Mouse (Mus musculus) embryonic facial prominence, embryonic 12.5 days (tissue): ENCODE data around the gene Spem2. TPM values are rescaled to one million over a fixed set of nuclear protein-coding genes. Genes with fewer than 3 reads are reported as not detected.

ENCODE experiments used
- ATAC-seq: fragments of 200-750 bp; cut with Nextera tagmentation; 2 replicates; pipeline ENCODE4 v1.8.0; 2017; ENCODE audit not compliant: insufficient number of reproducible peaks, insufficient read depth, low FRiP score, low TSS enrichment
- H3K27ac ChIP-seq: fragments of 300-500 bp; sonication (generic); 2 replicates; pipeline ENCODE4 v1.5.1; 2016; ENCODE audit warnings: mild to moderate bottlenecking
- H3K27me3 ChIP-seq: fragments of 300-500 bp; sonication (generic); 2 replicates; pipeline ENCODE4 v1.6.1; 2016; ENCODE audit warnings: mild to moderate bottlenecking, moderate library complexity
- H3K36me3 ChIP-seq: fragments of 300-500 bp; sonication (generic); 2 replicates; pipeline ENCODE4 v1.6.1; 2016; ENCODE audit warnings: mild to moderate bottlenecking
- H3K4me1 ChIP-seq: fragments of 300-500 bp; sonication (generic); 2 replicates; pipeline ENCODE4 v1.6.1; 2016
- H3K4me2 ChIP-seq: fragments of 300-500 bp; sonication (generic); replicated peaks from 2 replicates; pipeline ENCODE4 v1.6.1; 2016; ENCODE audit warnings: mild to moderate bottlenecking, moderate library complexity
- H3K4me3 ChIP-seq: fragments of 300-500 bp; sonication (generic); 2 replicates; pipeline ENCODE4 v1.5.1; 2016; ENCODE audit warnings: mild to moderate bottlenecking
- H3K9ac ChIP-seq: fragments of 300-500 bp; sonication (generic); 2 replicates; pipeline ENCODE4 v1.6.1; 2016; ENCODE audit warnings: mild to moderate bottlenecking, moderate library complexity
- H3K9me3 ChIP-seq: fragments of 300-500 bp; sonication (generic); 2 replicates; pipeline ENCODE4 v1.6.1; 2016; ENCODE audit warnings: mild to moderate bottlenecking, moderate library complexity
- WGBS: fragments of 180-500 bp; shearing (Covaris S2); methylation state at CpG from one replicate; pipeline ENCODE4 v1.1.7; 2016; 5-methylcytosine and 5-hydroxymethylcytosine counted together
- polyA plus RNA-seq: library from polyadenylated mRNA; unstranded; fragments of >200 nt; fragmentation: Nextera tagmentation; extraction: Ambion mirVana; gene quantifications from 2 replicates; pipeline ENCODE4 v1.2.1, GENCODE M21; 2016

Gene Spem2
- polyA plus RNA-seq, 1 experiment from 2014 or later = not detected

DNA sequence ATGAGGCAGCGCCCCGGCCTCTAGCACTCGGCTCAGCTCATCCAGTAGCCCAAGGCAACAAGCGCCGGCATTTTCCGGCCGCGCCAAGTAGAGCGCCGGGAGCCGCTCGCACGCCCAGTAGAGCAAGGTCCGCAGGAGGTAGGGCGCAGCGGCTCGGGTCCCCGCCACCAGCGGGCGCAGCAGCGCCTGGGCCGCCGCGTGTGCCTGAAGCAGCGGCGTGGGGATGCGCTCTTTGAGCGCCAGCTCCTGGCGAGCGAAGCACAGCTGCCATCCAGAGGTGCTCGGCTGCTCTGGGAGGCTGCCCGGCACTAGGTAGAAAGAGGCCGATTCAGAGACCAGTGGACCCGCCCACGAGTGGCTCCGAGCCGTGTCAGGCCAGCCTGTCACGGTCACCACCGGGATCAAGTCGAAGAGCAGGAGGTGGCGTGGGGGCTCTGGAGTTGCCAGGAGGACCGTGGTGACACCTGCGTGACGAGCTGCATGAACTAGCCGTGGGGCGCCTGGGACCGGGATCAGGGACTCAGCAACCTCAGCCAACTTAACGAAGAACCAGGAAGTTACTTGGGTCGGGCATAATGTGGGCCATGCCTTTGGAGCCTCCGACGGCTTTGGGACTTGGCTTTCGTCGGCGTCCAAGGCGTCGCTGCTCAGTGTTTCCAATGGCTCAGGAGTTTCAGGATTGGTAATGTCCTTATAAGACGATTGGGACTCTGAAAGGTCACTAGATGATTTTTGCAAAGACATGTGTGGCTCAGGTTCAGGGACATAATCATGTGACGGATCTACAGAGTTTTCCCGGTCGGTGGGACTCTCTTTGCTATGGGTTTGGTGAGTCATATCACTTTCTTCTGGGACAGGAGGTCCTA, 14.2 kb downstream of the Spem2 start:
- 1% methylated on average over 60 of the region's 60 CpGs for WGBS
- Histone ChIP-seq H3K4me2 (peak overlapping the region; percentile 90), H3K36me3 (no peaks in the 10 kb centered on the region), H3K27me3 (peaks cover 56% of the 10 kb centered on the region), H3K27ac (no peak overlapping the region), H3K9ac (peak overlapping the region; percentile 52), H3K4me3 (peak overlapping the region; percentile 42), H3K9me3 (no peaks in the 10 kb centered on the region), H3K4me1 (peaks cover 50% of the 10 kb centered on the region)
- peak; percentile 22; the same call in 1 of the 2 replicates for ATAC-seq

DNA sequence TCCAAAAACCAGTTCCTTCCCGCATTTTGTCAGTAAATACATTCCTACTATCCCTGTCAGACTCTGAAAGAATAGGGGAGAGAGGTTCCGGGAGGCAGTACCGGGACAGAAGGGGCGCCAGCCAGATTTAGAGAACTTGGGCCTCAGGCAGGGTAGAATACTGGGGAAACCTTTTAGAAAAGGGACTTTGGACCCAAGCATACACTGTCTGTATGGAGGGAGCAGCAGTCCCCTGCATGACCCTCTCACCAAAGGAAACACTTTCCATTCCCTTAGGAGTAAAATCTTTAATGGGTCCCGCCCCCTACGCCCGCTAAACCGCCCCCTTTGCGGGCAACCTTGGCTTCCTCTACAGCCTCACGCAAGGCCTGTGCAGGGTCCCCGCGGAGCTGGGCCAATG, 14.9 kb downstream of the Spem2 start:
- peak overlapping the region; percentile 90 for H3K4me2 ChIP-seq
- H3K9ac ChIP-seq = peak overlapping the region; percentile 52
- peak overlapping the region; percentile 42 for H3K4me3 ChIP-seq
- no peaks in the 10 kb centered on the region for H3K36me3 ChIP-seq
- peaks cover 50% of the 10 kb centered on the region for H3K4me1 ChIP-seq
- peaks cover 62% of the 10 kb centered on the region for H3K27me3 ChIP-seq
- under 1% methylated on average over 12 of the region's 12 CpGs for WGBS
- no peak overlapping the region for H3K27ac ChIP-seq
- ATAC-seq = no peak
- no peaks in the 10 kb centered on the region for H3K9me3 ChIP-seq

DNA sequence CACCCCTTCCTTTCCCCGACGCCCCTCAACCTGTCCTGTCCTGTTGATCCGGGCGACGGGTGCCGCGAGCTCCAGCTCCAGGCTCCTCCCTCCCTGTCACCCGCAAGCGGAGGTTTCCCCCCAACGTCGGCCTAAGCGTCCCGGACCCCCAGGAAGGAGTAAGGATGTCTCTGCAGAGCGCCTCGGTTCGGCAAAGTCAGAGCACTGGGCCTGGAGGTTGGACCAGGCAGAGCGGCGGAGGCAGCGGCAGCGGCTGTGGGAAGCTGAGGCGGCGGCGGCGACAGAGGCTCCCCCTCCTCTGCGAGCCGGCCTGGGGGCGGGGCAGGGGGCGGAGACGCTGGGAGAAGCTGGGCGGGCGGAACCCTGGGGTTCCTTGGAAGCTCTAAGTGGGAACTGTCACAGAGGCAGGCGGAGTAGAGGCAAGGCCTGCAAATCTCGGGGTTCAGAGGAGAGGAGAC, 15.6 kb downstream of the Spem2 start:
- no peaks in the 10 kb centered on the region for H3K9me3 ChIP-seq
- no peaks in the 10 kb centered on the region for H3K36me3 ChIP-seq
- peak overlapping the region; percentile 57 for H3K4me3 ChIP-seq
- peak overlapping the region; percentile 62 for H3K9ac ChIP-seq
- WGBS = 1% methylated on average over 33 of the region's 33 CpGs
- peak overlapping the region; percentile 90 for H3K4me2 ChIP-seq
- H3K27me3 ChIP-seq = peaks cover 68% of the 10 kb centered on the region
- peaks cover 50% of the 10 kb centered on the region for H3K4me1 ChIP-seq
- no peak overlapping the region for H3K27ac ChIP-seq
- ATAC-seq = no peak

DNA sequence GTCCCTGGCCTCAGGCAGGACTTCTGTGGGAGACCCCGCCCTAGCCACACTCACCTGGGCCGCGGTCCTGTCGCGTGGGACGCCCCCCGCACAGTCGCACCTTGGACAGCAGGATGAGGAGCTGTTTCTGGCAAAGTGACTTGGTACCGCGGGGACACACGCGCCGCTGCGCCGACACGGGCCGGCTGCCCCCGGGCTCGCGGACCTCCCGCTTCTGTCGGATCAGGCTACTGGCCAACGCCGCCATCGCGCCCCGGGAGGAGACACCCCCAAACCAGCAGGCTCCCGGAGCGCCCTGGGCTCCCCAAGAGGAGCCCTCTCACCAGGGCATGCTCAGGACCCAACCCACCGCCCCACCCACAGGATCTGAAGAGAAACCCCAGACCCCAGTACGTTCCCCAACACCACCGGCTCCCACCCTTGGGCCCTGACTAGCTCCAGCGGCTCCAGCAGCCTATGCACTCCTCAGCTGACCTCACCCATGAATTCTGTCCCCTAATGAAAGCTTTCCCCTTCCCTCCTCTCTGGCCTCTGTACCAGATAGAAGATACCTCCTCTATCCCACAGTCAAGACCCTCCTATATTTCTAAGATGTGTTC, 16.8 kb downstream of the Spem2 start, which contains the start of gene Fgf11:
Fgf11 (minus strand) TSS at position 479 of the 599 bp plus-strand sequence.
- Histone ChIP-seq H3K27me3 (peaks cover 78% of the 10 kb centered on the region), H3K27ac (peak within 1 kb of the TSS; percentile 83), H3K36me3 (no peaks in the 10 kb centered on the region), H3K9me3 (no peaks in the 10 kb centered on the region), H3K9ac (peak within 1 kb of the TSS; percentile 68), H3K4me1 (peaks cover 50% of the 10 kb centered on the region), H3K4me3 (peak within 1 kb of the TSS; percentile 57), H3K4me2 (peak within 1 kb of the TSS; percentile 90)
- ATAC-seq = no peak
- under 1% methylated on average over 33 of the region's 33 CpGs for WGBS

DNA sequence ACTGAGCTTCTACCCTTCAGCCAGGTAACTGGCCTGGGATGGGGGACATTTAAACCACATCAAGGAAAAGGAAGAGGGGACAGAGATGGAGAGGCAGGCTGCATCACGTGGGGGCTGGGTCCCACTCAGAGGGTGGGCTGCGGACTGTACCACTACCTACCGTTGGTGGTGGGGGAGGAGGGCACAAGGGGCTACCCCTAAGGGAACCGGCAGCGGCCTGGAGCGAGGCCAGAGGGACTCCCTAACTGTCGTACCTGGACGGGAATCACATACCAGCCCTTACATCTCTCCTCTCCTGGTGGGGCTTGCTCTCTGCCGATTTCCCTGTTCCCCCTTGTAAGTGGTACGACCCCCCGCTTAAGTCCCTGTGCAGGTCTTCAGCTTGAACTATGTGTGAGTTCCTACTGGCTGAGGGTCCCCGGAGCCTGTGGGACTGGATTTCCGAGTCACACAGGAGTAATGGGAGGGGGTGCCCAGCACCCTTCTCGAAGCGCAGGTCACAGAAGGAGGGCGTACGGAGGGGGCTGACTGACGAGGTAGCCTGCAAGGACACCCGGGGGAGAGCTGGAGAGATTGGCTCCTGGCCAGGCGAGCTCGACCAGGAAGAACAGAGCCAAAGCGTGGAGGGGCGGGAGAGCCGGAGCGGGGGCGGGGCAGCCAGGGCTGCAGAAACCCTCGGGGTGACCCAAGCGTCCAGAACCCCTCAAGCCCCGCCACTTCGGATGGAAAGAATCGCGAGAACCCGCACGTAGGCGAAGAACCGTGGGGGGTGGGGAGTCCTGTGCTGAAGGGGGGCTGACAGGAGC, 17.7 kb downstream of the Spem2 start:
- Histone ChIP-seq H3K36me3 (no peaks in the 10 kb centered on the region), H3K4me3 (peak overlapping the region; percentile 57), H3K4me1 (peaks cover 54% of the 10 kb centered on the region), H3K27me3 (peaks cover 77% of the 10 kb centered on the region), H3K9me3 (no peaks in the 10 kb centered on the region), H3K4me2 (peak overlapping the region; percentile 90), H3K9ac (peak overlapping the region; percentile 68), H3K27ac (peak overlapping the region; percentile 83)
- ATAC-seq = peak; percentile 74
- under 1% methylated on average over 36 of the region's 36 CpGs for WGBS

DNA sequence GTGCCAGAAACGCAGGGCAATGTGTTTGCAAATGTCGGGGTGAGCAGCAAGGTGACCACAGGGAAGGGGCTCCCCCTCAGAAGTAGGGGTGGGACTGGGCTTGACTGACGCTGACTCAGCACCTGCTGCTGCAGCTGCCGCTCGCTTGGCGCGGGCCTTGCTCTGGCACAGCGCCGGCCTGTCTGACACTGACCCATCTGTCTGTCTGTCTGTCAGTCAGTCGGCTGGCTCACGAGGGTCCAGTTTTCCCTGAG, 18.2 kb downstream of the Spem2 start:
- Histone ChIP-seq H3K4me2 (peak overlapping the region; percentile 90), H3K36me3 (no peaks in the 10 kb centered on the region), H3K27ac (peak overlapping the region; percentile 83), H3K9ac (peak overlapping the region; percentile 68), H3K4me1 (peaks cover 55% of the 10 kb centered on the region), H3K9me3 (no peaks in the 10 kb centered on the region), H3K4me3 (peak overlapping the region; percentile 57), H3K27me3 (peaks cover 72% of the 10 kb centered on the region)
- WGBS = 0% methylated on average over 11 of the region's 11 CpGs
- ATAC-seq = 0 out of 2 replicates have a peak, but pooled peaks have one; percentile 23

DNA sequence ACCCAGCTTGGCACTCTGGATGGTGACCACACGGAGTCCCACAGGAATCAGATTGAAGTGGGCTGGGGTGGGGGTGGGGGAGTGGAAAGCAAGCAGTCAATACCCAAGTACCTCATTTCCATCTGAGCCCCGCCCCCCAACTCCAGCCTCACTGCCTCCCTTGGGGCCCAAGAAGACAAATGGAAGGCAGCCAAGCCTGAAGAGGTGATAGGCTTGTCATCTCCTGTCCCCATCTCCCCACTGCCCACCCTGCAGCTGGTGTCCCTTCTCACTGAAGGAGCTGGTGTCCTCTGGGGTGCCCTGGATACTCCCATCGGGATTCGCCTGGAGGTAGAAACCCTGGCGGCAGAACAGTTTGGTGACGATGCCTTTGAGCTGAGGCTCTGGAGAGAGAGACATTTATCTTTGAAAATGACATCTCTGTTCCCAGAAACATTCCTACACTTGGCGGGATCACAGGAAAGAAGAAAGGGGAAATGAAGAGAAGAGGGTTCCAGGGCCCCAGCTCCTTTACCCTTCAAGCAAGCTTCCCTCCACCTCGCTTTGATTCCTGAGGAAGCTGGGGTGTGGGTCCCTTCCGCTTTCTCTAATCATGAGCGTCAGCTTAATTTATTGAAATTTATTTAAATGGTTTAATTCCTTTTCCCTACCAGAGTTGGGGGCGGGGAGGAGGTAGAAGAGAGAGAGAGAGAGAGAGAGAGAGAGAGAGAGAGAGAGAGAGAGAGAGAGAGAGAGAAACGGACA, 18.7 kb downstream of the Spem2 start:
- no peaks in the 10 kb centered on the region for H3K9me3 ChIP-seq
- no peak for ATAC-seq
- no peaks in the 10 kb centered on the region for H3K36me3 ChIP-seq
- H3K9ac ChIP-seq = no peak overlapping the region; the same call in 1 of the 2 replicates
- peaks cover 50% of the 10 kb centered on the region for H3K4me1 ChIP-seq
- H3K27me3 ChIP-seq = peaks cover 67% of the 10 kb centered on the region
- H3K4me3 ChIP-seq = peak overlapping the region; percentile 57
- H3K27ac ChIP-seq = peak overlapping the region; percentile 83; the same call in 1 of the 2 replicates
- H3K4me2 ChIP-seq = peak overlapping the region; percentile 90
- WGBS = 23% methylated on average over 11 of the region's 12 CpGs

DNA sequence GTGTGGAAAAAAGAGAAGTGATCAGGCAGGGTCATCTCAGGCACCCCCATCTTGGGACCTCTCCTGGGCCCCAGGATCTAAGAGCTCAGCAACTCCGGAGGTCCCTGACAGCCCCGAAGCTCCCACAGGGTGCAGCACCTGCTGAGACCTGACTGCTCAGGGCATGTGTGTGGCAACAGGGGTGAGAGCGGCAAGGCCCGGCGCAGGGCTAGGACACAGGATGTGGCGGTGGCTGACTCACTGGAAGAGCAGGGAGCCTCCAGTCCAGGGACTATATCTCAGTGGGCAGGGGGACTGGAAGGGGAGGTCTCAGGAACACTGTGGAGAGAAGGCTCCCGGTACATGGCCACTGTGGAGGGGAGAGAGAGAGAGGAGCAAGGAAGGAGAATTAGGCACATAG, 20.3 kb downstream of the Spem2 start:
- WGBS = 68% methylated on average over 7 of the region's 7 CpGs
- H3K9me3 ChIP-seq = no peaks in the 10 kb centered on the region
- H3K4me1 ChIP-seq = peaks cover 34% of the 10 kb centered on the region
- ATAC-seq = no peak
- H3K9ac ChIP-seq = no peak overlapping the region
- peaks cover 60% of the 10 kb centered on the region for H3K27me3 ChIP-seq
- no peak overlapping the region for H3K27ac ChIP-seq
- H3K4me3 ChIP-seq = no peak overlapping the region
- no peaks in the 10 kb centered on the region for H3K36me3 ChIP-seq
- H3K4me2 ChIP-seq = no peak overlapping the region

DNA sequence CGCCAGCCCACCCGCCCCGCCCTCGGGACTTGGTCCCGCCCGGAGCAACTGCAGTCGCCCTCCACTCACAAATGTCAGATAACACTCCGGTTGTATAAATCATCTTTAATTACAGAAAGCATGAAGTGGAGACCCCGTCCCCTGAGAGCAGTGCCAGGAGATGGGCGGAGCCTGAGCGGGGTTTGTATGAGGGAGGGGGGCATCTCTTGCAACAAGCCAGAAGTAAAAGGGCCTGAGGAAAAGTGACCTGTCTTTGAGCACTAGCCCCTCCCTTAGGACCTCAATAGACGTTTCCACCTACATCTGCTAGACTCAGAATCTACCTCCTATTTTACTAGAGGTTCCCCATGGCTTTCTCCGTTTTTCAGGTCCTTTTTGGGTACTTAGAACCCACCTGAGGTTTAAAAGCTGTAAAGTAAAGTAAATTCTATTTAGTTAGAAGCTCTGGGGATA, 22.3 kb downstream of the Spem2 start:
- no peak for ATAC-seq
- Histone ChIP-seq H3K36me3 (no peaks in the 10 kb centered on the region), H3K4me1 (peaks cover 19% of the 10 kb centered on the region), H3K27me3 (peaks cover 41% of the 10 kb centered on the region), H3K27ac (no peak overlapping the region), H3K4me2 (peak overlapping the region; percentile 87), H3K9ac (peak overlapping the region; percentile 48), H3K4me3 (peak overlapping the region; percentile 43), H3K9me3 (no peaks in the 10 kb centered on the region)
- 3% methylated on average over 13 of the region's 13 CpGs for WGBS

DNA sequence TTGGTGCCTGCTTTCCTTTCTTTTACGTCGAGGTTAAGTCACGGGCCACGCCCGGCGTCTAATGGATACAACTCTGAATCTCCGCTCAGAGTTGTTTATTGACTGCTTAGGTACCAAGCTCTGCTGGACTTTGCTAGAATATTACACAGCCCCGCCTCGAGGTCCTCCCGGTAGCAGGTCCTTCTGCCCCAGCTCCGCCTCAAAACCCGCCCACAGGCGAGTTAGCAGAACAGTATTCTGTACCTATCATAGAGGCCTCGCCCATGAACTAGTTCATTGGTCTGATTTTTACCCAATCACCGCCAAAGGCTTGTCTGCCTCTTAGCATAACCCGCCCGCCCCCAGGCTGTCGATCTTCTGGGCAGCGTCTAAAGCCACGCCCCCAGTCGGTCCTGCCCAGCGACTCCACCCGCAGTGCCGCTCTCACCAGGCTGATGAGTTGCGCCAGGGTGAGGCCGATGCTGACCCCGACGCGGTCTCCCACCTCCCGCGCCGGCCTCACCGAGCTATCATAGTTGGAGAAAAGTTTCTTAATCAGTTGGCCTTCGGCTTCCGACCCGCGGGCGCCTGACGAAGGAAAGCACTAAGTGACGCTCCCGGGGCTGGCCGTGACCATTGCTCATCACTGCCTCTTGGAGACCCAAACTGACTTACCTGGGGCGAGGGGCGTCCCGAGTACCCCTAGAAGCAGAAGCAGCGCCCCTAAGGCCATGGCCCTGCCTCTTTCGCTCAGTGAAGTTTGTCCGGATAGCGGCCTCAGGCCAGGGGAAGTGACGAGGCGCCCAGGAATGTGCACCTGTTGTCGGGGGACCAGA, 22.9 kb downstream of the Spem2 start, which contains the start of gene Chrnb1:
Chrnb1 (minus strand) TSS at position 776 of the 815 bp plus-strand sequence.
- H3K9ac ChIP-seq = peak within 1 kb of the TSS; percentile 48

More for the DNA sequence above, 22.9 kb downstream of the Spem2 start, which contains the start of gene Chrnb1:
- peak within 1 kb of the TSS; percentile 87 for H3K4me2 ChIP-seq
- peaks cover 41% of the 10 kb centered on the region for H3K27me3 ChIP-seq
- H3K4me3 ChIP-seq = peak within 1 kb of the TSS; percentile 43
- no peaks in the 10 kb centered on the region for H3K36me3 ChIP-seq
- H3K9me3 ChIP-seq = no peaks in the 10 kb centered on the region
- WGBS = 2% methylated on average over 52 of the region's 52 CpGs
- H3K4me1 ChIP-seq = peaks cover 16% of the 10 kb centered on the region
- peak within 1 kb of the TSS; percentile 38; the same call in 1 of the 2 replicates for H3K27ac ChIP-seq
- peak; percentile 92 for ATAC-seq
